Mouse (Mus musculus) CH12.LX (cell line): ENCODE data around the gene Ttc9c.

Experiments used
- CTCF ChIP-seq, 2 experiments: IDR thresholded peaks in 1 of 2; conservative IDR thresholded peaks in 1 of 2; 2 replicates each; pipeline ENCODE4 v1.5.1; 2011 to 2012; ENCODE audit warnings: low read depth in 2 of 2, low read length in 2 of 2, improper control_type of control experiment in 1 of 2, inconsistent platforms in 1 of 2, mild to moderate bottlenecking in 1 of 2, moderate library complexity in 1 of 2
- TCF12 ChIP-seq: IDR thresholded peaks from 2 replicates; pipeline ENCODE4 v1.6.1; 2014; ENCODE audit warnings: low read depth, mild to moderate bottlenecking, inconsistent platforms, low read length, improper control_type of control experiment

DNA sequence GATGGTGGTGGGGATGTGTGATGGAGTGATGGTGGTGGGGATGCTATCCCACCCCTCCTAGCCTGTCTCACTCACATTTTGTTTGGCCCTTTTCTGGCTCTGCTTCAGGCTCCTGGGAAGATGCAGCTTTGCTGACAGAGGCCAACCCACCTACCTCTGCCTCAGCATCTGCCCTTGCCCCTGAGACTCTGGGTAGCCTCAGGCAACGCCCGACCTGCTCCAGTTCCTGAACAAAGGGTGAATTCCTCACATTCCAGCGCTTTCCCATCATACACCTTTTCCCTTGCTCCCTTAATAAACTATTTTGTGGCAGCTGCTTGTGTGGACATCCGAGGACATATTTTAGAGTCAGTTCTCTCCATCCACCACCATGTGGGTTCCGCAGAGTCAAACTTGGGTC, 29.2 kb upstream of the Ttc9c start:
- no peak for TF ChIP-seq CTCF (conservative IDR thresholded peaks at IDR 0.05 in 1 of 2, IDR thresholded peaks at IDR 0.05 in 1 of 2; ENCODE audit: low read depth in 2 of 2, low read length in 2 of 2)
- TF ChIP-seq TCF12 = no peak
